Mouse (Mus musculus): Measurements from ENCODE around the gene Mocs2.

- TF ChIP-seq POLR2A (IDR thresholded peaks at IDR 0.05; ENCODE audit: borderline replicate concordance, extremely low read depth, insufficient read depth, insufficient read length, poor library complexity, severe bottlenecking) (no peak), CTCF (IDR thresholded peaks at IDR 0.05; ENCODE audit: borderline replicate concordance, extremely low read depth, insufficient read depth, insufficient read length) (no peak)
These were observed 39.5 kb downstream of the Mocs2 start for GRCm38 (mm10) chr13:114857525-114857924.

Data from brain, embryonic 14.5 days (tissue).